Comparison of ENCODE assay signal across 8 mouse cellular contexts in the genomic region with DNA sequence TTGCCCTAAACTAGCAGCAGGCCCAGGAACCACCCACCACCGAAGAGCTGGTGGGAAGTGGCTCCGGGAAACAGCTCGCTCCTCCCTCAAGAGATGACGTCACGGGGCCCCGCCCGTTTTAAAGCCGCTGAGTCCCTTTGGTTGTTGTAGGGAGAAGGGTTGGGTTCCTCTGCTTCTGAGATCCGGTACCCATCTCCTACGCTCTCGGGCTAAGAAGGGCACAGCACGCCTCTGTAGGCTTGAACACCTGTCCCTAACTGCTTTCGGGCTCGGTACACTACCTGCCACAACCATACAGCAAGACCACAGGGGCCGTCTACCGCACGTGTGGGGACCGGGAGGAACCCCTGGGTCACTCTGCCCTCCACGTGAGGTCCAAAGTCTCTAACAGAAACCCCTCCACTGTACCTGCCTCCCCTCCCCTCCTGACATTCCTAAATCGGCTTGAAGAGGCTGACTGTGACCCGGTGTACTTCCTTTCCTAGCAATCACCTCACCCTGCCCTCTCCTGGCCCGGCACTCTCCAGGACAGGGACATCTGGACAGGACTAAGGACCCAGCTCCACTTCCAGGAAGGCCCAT. TPM values are rescaled to one million over a fixed set of nuclear protein-coding genes. Genes with fewer than 3 reads are reported as not detected.
DNase-seq lines count a peak whose midpoint lies in the region; ATAC-seq lines count a peak whose summit lies in the region.

No protein-coding gene starts in this region.

- 5% methylated on average over 22 of the region's 22 CpGs for WGBS in hindbrain, embryonic 15.5 days

- no peak overlapping the region for H3K27ac ChIP-seq in hindbrain, embryonic 15.5 days (replicated peaks)

- DNase-seq in NIH3T3 (ENCODE audit: low read depth) = peak; percentile 13
- peak; percentile 87 to 91 for DNase-seq in cerebellum, postnatal 25 days
- DNase-seq in frontal cortex, postnatal 36 days (ENCODE audit: low spot score in 2 of 2) = peak; percentile 86 to 90
- DNase-seq in layer of hippocampus, postnatal 36 days = peak; percentile 87 to 88
- DNase-seq in lung, postnatal 25 days (ENCODE audit: low spot score) = peak; percentile 95
- DNase-seq in retina, postnatal 1 day = peak; percentile 80
- DNase-seq in thymus, postnatal 4 days = peak; percentile 93

- peak overlapping the region; percentile 24; the same call in 1 of the 2 replicates for H3K9ac ChIP-seq in hindbrain, embryonic 15.5 days

- H3K36me3 ChIP-seq in hindbrain, embryonic 15.5 days = no peaks in the 10 kb centered on the region

- H3K4me2 ChIP-seq in hindbrain, embryonic 15.5 days = peak overlapping the region; percentile 58

- ATAC-seq in hindbrain, embryonic 15.5 days (ENCODE audit: low FRiP score, low read depth) = peak; percentile 88

- peak overlapping the region; percentile 30 for H3K4me3 ChIP-seq in hindbrain, embryonic 15.5 days

- H3K27me3 ChIP-seq in hindbrain, embryonic 15.5 days = no peaks in the 10 kb centered on the region

- H3K4me1 ChIP-seq in hindbrain, embryonic 15.5 days (replicated peaks) = 0 out of 2 replicates have a peak, but pooled peaks cover 5% of the 10 kb centered on the region

- H3K9me3 ChIP-seq in hindbrain, embryonic 15.5 days = no peaks in the 10 kb centered on the region

RNA-seq across cellular contexts. Expression of a gene that starts 58.0 kb away (rescaled TPM):
- polyA plus RNA-seq in hindbrain, embryonic 15.5 days (2015; fragmentation: Nextera tagmentation; extraction: Ambion mirVana) = not detected in 2 replicates
- not detected for total RNA-seq in layer of hippocampus, postnatal 36 days (2021)

Comparison
In these comparisons a context has a peak if more than half of its experiments do, and no peak if none do; other contexts are left out.
1. DNase-seq: peak in every context shown above with its lines; median percentile 95 in lung, postnatal 25 days; 93 in thymus, postnatal 4 days; 89 in cerebellum, postnatal 25 days; 88 in frontal cortex, postnatal 36 days; 88 in layer of hippocampus, postnatal 36 days; 80 in retina, postnatal 1 day; 13 in NIH3T3.